Mouse (Mus musculus): ENCODE results near the gene Cfd. TPM values are rescaled to one million over a fixed set of nuclear protein-coding genes. Genes with fewer than 3 reads are reported as not detected.
A peak's percentile ranks its signal among the peaks of the same experiment; 100 is the strongest.

Cfd gene
- polyA plus RNA-seq, 1 experiment = not detected

DNA sequence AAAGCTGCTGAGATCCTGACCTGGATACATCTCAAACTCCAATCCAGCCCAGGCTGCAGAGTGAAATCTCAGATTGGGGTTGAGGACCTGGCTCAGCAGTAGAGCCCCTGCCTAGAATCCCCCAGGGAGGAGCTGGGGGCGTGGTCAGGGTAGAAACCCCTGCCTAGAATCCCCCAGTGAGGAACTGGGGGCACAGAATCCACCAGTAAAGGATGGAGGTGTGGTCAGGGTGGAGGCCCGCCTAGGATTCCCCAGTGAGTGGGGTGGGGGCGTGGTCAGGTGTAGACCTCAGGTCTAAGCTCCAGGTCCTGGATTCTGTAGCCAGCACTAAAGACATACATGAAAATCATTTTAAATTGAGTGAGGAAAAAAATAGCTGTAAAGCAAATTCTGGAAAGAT, 17.8 kb upstream of the Cfd start:
- H3K4me1 ChIP-seq (ENCODE audit: control insufficient read depth, insufficient read depth, low read length) = peaks cover 2% of the 10 kb centered on the region
- H3K9me3 ChIP-seq (replicated peaks; ENCODE audit: control insufficient read depth, insufficient read depth, low read length, poor library complexity, severe bottlenecking) = no peaks in the 10 kb centered on the region
- H3K36me3 ChIP-seq (ENCODE audit: control insufficient read depth, insufficient read depth, low read length, poor library complexity, severe bottlenecking) = no peaks in the 10 kb centered on the region
- TF ChIP-seq POLR2A (IDR thresholded peaks at IDR 0.05; ENCODE audit: insufficient read depth, low read length) = no peak
- no peak for TF ChIP-seq CTCF (IDR thresholded peaks at IDR 0.05; ENCODE audit: low read depth, low read length)
- no peak for TF ChIP-seq EP300 (IDR thresholded peaks at IDR 0.05; ENCODE audit: insufficient read depth, low read depth, low read length)
- H3K4me3 ChIP-seq (ENCODE audit: low read depth, low read length) = no peak overlapping the region
- no peak overlapping the region for H3K9ac ChIP-seq (ENCODE audit: low read depth, poor library complexity, severe bottlenecking)
- H3K27me3 ChIP-seq (ENCODE audit: control insufficient read depth, insufficient read depth, low read length, poor library complexity, severe bottlenecking) = no peaks in the 10 kb centered on the region
- no peak overlapping the region for H3K27ac ChIP-seq (ENCODE audit: insufficient read depth, low read length)

DNA sequence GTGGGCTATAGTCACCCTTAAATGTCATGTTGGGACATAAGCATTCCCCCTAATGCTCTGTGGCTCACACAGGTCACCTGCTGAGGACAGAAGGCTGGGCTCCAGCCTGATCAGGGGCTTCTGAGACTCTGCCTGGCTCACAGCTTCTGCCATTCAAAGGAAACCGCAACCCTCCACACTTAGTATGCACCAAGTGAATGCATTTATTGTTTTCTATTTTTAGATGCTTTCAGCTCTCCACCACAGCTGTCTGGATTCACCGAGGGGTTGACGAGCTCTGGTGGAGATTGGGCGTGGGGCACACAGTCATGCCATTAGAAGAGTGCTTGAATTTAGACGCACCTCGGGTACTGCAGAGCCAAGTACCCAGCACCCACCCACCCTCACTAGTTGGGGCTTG, 17.3 kb upstream of the Cfd start:
- Histone ChIP-seq H3K27ac (ENCODE audit: insufficient read depth, low read length) (no peak overlapping the region), H3K9ac (ENCODE audit: low read depth, poor library complexity, severe bottlenecking) (0 out of 2 replicates have a peak overlapping the region, but pooled peaks have one; percentile 66), H3K27me3 (ENCODE audit: control insufficient read depth, insufficient read depth, low read length, poor library complexity, severe bottlenecking) (no peaks in the 10 kb centered on the region), H3K36me3 (ENCODE audit: control insufficient read depth, insufficient read depth, low read length, poor library complexity, severe bottlenecking) (no peaks in the 10 kb centered on the region), H3K9me3 (replicated peaks; ENCODE audit: control insufficient read depth, insufficient read depth, low read length, poor library complexity, severe bottlenecking) (no peaks in the 10 kb centered on the region), H3K4me3 (ENCODE audit: low read depth, low read length) (no peak overlapping the region), H3K4me1 (ENCODE audit: control insufficient read depth, insufficient read depth, low read length) (peaks cover 2% of the 10 kb centered on the region)
- no peak for TF ChIP-seq POLR2A (IDR thresholded peaks at IDR 0.05; ENCODE audit: insufficient read depth, low read length)
- TF ChIP-seq CTCF (IDR thresholded peaks at IDR 0.05; ENCODE audit: low read depth, low read length) = no peak
- no peak for TF ChIP-seq EP300 (IDR thresholded peaks at IDR 0.05; ENCODE audit: insufficient read depth, low read depth, low read length)

DNA sequence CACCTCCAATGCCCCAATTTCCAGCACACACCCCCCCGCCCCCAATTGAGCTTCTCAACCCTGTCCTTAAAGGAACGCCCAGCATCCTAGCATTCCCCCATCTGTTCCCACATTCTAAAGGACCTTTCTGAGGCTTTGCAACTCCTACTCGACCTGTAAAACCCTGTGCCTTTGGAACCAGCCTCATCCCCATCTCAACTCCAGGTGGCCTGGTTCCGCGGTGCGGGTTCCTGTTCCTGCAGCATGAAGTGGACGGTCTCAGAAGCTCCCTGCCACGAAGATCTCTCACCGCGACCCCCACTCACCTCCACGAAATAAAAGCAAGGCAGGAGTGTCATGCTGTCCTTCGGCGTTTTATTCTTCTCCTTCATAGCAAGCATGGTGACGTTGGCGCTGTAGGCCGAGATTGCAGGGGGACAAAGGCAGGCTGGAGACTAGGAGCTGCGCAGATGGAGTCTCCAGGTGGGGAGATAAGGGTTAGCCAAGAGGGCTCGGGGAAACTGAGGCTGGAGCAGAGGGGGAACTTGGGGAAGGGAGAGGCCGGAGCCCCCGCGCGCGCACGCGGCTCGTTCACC, 16.9 kb upstream of the Cfd start:
- Histone ChIP-seq H3K4me1 (ENCODE audit: control insufficient read depth, insufficient read depth, low read length) (peaks cover 2% of the 10 kb centered on the region), H3K36me3 (ENCODE audit: control insufficient read depth, insufficient read depth, low read length, poor library complexity, severe bottlenecking) (no peaks in the 10 kb centered on the region), H3K27ac (ENCODE audit: insufficient read depth, low read length) (no peak overlapping the region), H3K4me3 (ENCODE audit: low read depth, low read length) (peak overlapping the region; percentile 77), H3K9me3 (replicated peaks; ENCODE audit: control insufficient read depth, insufficient read depth, low read length, poor library complexity, severe bottlenecking) (no peaks in the 10 kb centered on the region), H3K9ac (ENCODE audit: low read depth, poor library complexity, severe bottlenecking) (peak overlapping the region; percentile 66), H3K27me3 (ENCODE audit: control insufficient read depth, insufficient read depth, low read length, poor library complexity, severe bottlenecking) (no peaks in the 10 kb centered on the region)
- TF ChIP-seq CTCF (IDR thresholded peaks at IDR 0.05; ENCODE audit: low read depth, low read length) (no peak), POLR2A (IDR thresholded peaks at IDR 0.05; ENCODE audit: insufficient read depth, low read length) (no peak), EP300 (IDR thresholded peaks at IDR 0.05; ENCODE audit: insufficient read depth, low read depth, low read length) (no peak)

DNA sequence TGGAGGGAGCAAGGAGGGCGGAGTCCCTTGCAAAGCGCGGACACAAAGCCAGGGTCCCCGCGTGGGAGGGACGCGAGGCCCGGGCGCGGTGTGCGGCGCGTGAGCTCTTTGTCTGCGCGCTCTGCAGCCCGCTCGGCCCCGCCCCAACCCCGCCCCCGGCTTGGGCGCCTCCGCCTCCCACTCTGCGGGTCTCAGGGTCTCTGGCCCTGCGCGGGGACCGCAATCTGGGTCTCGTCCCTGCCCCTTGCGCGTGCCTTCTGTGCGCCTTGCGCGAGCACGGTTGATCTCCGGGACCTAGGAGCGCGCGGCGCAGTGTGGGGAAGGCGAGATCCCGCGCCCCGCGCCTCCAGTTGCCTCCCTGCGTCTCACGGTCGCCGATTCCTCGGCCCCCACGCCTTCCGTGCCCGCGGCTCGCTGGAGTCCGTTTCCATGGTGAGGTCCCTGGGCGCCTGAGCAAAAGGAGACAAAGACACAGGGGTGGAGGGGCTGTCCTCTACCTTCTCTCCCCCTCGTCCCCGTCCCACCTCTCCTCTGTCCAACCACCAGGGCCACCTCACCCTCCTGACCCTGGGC, 16.3 kb upstream of the Cfd start, which contains the start of the genes Prtn3 and Plppr3:
Gene Prtn3, plus strand, starts transcription at position 187 of the 573 bp plus-strand sequence.
Gene Plppr3, minus strand, starts transcription at position 345 of the 573 bp plus-strand sequence.
- Histone ChIP-seq H3K36me3 (ENCODE audit: control insufficient read depth, insufficient read depth, low read length, poor library complexity, severe bottlenecking) (no peaks in the 10 kb centered on the region), H3K9ac (ENCODE audit: low read depth, poor library complexity, severe bottlenecking) (peak within 1 kb of the TSS; percentile 66), H3K27ac (ENCODE audit: insufficient read depth, low read length) (no peak within 1 kb of the TSS), H3K9me3 (replicated peaks; ENCODE audit: control insufficient read depth, insufficient read depth, low read length, poor library complexity, severe bottlenecking) (no peaks in the 10 kb centered on the region), H3K27me3 (ENCODE audit: control insufficient read depth, insufficient read depth, low read length, poor library complexity, severe bottlenecking) (no peaks in the 10 kb centered on the region), H3K4me3 (ENCODE audit: low read depth, low read length) (peak within 1 kb of the TSS; percentile 77), H3K4me1 (ENCODE audit: control insufficient read depth, insufficient read depth, low read length) (peaks cover 2% of the 10 kb centered on the region)
- TF ChIP-seq POLR2A (IDR thresholded peaks at IDR 0.05; ENCODE audit: insufficient read depth, low read length) = no peak
- no peak for TF ChIP-seq CTCF (IDR thresholded peaks at IDR 0.05; ENCODE audit: low read depth, low read length)
- no peak for TF ChIP-seq EP300 (IDR thresholded peaks at IDR 0.05; ENCODE audit: insufficient read depth, low read depth, low read length)

DNA sequence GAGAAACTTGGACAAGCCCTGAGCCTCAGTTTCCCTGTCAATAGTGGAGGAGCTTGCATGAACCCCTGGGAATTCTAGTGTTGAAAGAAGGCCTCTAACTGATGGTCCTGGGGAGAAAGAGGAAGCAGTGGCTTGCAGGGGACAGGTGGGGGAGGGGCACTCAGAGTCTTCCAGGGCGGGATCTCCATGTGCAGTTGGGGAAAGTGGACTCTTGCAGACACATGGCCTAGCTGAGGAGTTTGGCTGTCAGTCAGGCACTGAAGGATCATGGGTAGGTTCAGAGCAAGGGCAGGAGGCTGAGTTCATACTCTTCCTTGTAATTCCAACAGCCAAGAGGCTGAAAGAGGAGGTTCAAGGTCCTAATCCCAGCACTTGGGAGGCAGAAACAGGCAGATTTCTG, 13.5 kb upstream of the Cfd start:
- H3K27me3 ChIP-seq (ENCODE audit: control insufficient read depth, insufficient read depth, low read length, poor library complexity, severe bottlenecking) = no peaks in the 10 kb centered on the region
- H3K36me3 ChIP-seq (ENCODE audit: control insufficient read depth, insufficient read depth, low read length, poor library complexity, severe bottlenecking) = no peaks in the 10 kb centered on the region
- no peak overlapping the region for H3K4me3 ChIP-seq (ENCODE audit: low read depth, low read length)
- no peak overlapping the region for H3K9ac ChIP-seq (ENCODE audit: low read depth, poor library complexity, severe bottlenecking)
- H3K27ac ChIP-seq (ENCODE audit: insufficient read depth, low read length) = no peak overlapping the region
- H3K9me3 ChIP-seq (replicated peaks; ENCODE audit: control insufficient read depth, insufficient read depth, low read length, poor library complexity, severe bottlenecking) = no peaks in the 10 kb centered on the region
- TF ChIP-seq EP300 (IDR thresholded peaks at IDR 0.05; ENCODE audit: insufficient read depth, low read depth, low read length) = no peak
- no peak for TF ChIP-seq CTCF (IDR thresholded peaks at IDR 0.05; ENCODE audit: low read depth, low read length)
- no peak for TF ChIP-seq POLR2A (IDR thresholded peaks at IDR 0.05; ENCODE audit: insufficient read depth, low read length)
- peaks cover 2% of the 10 kb centered on the region for H3K4me1 ChIP-seq (ENCODE audit: control insufficient read depth, insufficient read depth, low read length)

DNA sequence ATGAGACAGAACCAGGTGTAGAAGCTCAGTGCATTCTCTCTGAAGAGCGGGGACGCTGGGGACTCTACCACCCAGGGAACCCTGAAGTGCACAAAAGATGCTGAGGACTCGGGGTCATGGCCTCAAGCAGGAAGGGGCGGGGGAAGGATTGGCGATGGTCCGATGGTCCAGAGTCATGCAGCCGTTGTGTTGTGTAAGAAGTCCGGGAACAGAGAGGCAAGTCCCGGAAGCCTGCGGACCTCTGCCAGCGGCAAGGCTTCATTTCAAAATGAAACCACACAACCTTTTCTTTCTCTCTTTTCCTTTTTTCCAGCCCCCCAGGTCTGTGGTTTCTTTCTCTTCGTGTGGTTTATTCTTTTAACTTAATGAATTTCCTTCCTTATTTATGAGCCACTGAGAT, 12.9 kb upstream of the Cfd start:
- Histone ChIP-seq H3K9ac (ENCODE audit: low read depth, poor library complexity, severe bottlenecking) (no peak overlapping the region), H3K4me3 (ENCODE audit: low read depth, low read length) (no peak overlapping the region), H3K27me3 (ENCODE audit: control insufficient read depth, insufficient read depth, low read length, poor library complexity, severe bottlenecking) (no peaks in the 10 kb centered on the region), H3K9me3 (replicated peaks; ENCODE audit: control insufficient read depth, insufficient read depth, low read length, poor library complexity, severe bottlenecking) (no peaks in the 10 kb centered on the region), H3K27ac (ENCODE audit: insufficient read depth, low read length) (no peak overlapping the region), H3K4me1 (ENCODE audit: control insufficient read depth, insufficient read depth, low read length) (peaks cover 2% of the 10 kb centered on the region), H3K36me3 (ENCODE audit: control insufficient read depth, insufficient read depth, low read length, poor library complexity, severe bottlenecking) (no peaks in the 10 kb centered on the region)
- TF ChIP-seq POLR2A (IDR thresholded peaks at IDR 0.05; ENCODE audit: insufficient read depth, low read length) (no peak), CTCF (IDR thresholded peaks at IDR 0.05; ENCODE audit: low read depth, low read length) (no peak), EP300 (IDR thresholded peaks at IDR 0.05; ENCODE audit: insufficient read depth, low read depth, low read length) (no peak)
